In genomic region chr5:144047324-144047723, GRCm38 (mm10) we compare ENCODE assay signal across 14 mouse cellular contexts. TPM values are rescaled to one million over a fixed set of nuclear protein-coding genes. Genes with fewer than 3 reads are reported as not detected.
DNase-seq lines count a peak whose midpoint lies in the region; ATAC-seq and TF ChIP-seq lines count a peak whose summit lies in the region.
"Had no signal": no experiment of that assay in that cellular context is flagged by ENCODE, and none has a peak within 500 bp of the region (broad histone marks: within the 10 kb centered on the region; RNA-seq: fewer than 3 reads in every experiment).

No protein-coding gene starts in this region.

- no peak overlapping the region for H3K9ac ChIP-seq in midbrain, embryonic 14.5 days (replicated peaks; ENCODE audit: low read length)
- H3K9ac ChIP-seq in midbrain, embryonic 16.5 days (ENCODE audit: low read depth, low read length), result no peak overlapping the region
- H3K9ac ChIP-seq in forebrain, embryonic 16.5 days (replicated peaks; ENCODE audit: low read depth, low read length), result no peak overlapping the region

- no peak overlapping the region for H3K4me2 ChIP-seq in midbrain, embryonic 14.5 days (ENCODE audit: low read length)
- H3K4me2 ChIP-seq in midbrain, embryonic 16.5 days (ENCODE audit: low read length), result no peak overlapping the region
- peak overlapping the region; percentile 26 for H3K4me2 ChIP-seq in forebrain, embryonic 16.5 days (ENCODE audit: low read length)

- TF ChIP-seq CTCF in lung, adult 2 months (IDR thresholded peaks at IDR 0.05; ENCODE audit: insufficient read depth, low read length), result no peak

- H3K4me1 ChIP-seq in midbrain, embryonic 14.5 days (ENCODE audit: control insufficient read depth, insufficient read depth, low read length), result no peaks in the 10 kb centered on the region
- no peaks in the 10 kb centered on the region for H3K4me1 ChIP-seq in midbrain, embryonic 16.5 days (ENCODE audit: control insufficient read depth, insufficient read depth, low read length)
- H3K4me1 ChIP-seq in forebrain, embryonic 16.5 days (replicated peaks; ENCODE audit: control insufficient read depth, insufficient read depth, low read length), result peaks cover 5% of the 10 kb centered on the region
- H3K4me1 ChIP-seq in lung, adult 2 months (ENCODE audit: control insufficient read depth, insufficient read depth, low read length), result no peaks in the 10 kb centered on the region

- no peaks in the 10 kb centered on the region for H3K9me3 ChIP-seq in midbrain, embryonic 14.5 days (ENCODE audit: control insufficient read depth, low read length)
- no peaks in the 10 kb centered on the region for H3K9me3 ChIP-seq in midbrain, embryonic 16.5 days (replicated peaks; ENCODE audit: control insufficient read depth, low read length, poor library complexity, severe bottlenecking)
- H3K9me3 ChIP-seq in forebrain, embryonic 16.5 days (ENCODE audit: control insufficient read depth, low read length), result no peaks in the 10 kb centered on the region

- H3K27me3 ChIP-seq in midbrain, embryonic 14.5 days (ENCODE audit: control insufficient read depth, insufficient read depth, low read length), result no peaks in the 10 kb centered on the region
- no peaks in the 10 kb centered on the region for H3K27me3 ChIP-seq in midbrain, embryonic 16.5 days (ENCODE audit: control insufficient read depth, insufficient read depth, low read depth, low read length)
- no peaks in the 10 kb centered on the region for H3K27me3 ChIP-seq in forebrain, embryonic 16.5 days (replicated peaks; ENCODE audit: control insufficient read depth, insufficient read depth, low read length)

- no peaks in the 10 kb centered on the region for H3K36me3 ChIP-seq in midbrain, embryonic 14.5 days (ENCODE audit: control insufficient read depth, insufficient read depth, low read length)
- no peaks in the 10 kb centered on the region for H3K36me3 ChIP-seq in midbrain, embryonic 16.5 days (ENCODE audit: control insufficient read depth, insufficient read depth, low read length)
- no peaks in the 10 kb centered on the region for H3K36me3 ChIP-seq in forebrain, embryonic 16.5 days (ENCODE audit: control insufficient read depth, insufficient read depth)

- no peak for TF ChIP-seq POLR2A in lung, adult 2 months (IDR thresholded peaks at IDR 0.05; ENCODE audit: borderline replicate concordance, extremely low read depth, low read depth, low read length)

- H3K27ac ChIP-seq in midbrain, embryonic 14.5 days (replicated peaks; ENCODE audit: low read depth, low read length), result no peak overlapping the region
- no peak overlapping the region for H3K27ac ChIP-seq in midbrain, embryonic 16.5 days (ENCODE audit: low read length)
- H3K27ac ChIP-seq in forebrain, embryonic 16.5 days (ENCODE audit: low read length), result peak overlapping the region; percentile 69

- no peak for ATAC-seq in midbrain, embryonic 14.5 days (ENCODE audit: low FRiP score, low TSS enrichment)
- ATAC-seq in midbrain, embryonic 16.5 days, result no peak
- ATAC-seq in forebrain, embryonic 16.5 days, result 0 out of 2 replicates have a peak, but pooled peaks have one; percentile 26

- no peak overlapping the region for H3K4me3 ChIP-seq in midbrain, embryonic 14.5 days (replicated peaks; ENCODE audit: low read depth, low read length)
- H3K4me3 ChIP-seq in midbrain, embryonic 16.5 days (ENCODE audit: low read depth, low read length), result no peak overlapping the region
- no peak overlapping the region for H3K4me3 ChIP-seq in forebrain, embryonic 16.5 days (replicated peaks; ENCODE audit: low read length)
- no peak overlapping the region for H3K4me3 ChIP-seq in lung, adult 2 months (replicated peaks; ENCODE audit: extremely low read depth, low read depth, low read length)
- H3K4me3 ChIP-seq: myocyte had no signal

- peak; percentile 5 for DNase-seq in midbrain, embryonic 14.5 days
- DNase-seq in layer of hippocampus, adult 9-11 months, result peak; percentile 74
- DNase-seq in right cerebral cortex, postnatal 4 days, result peak; percentile 22
- no peak for DNase-seq in lung, adult 2 months
- DNase-seq in kidney, postnatal 4 days, result no peak
- no peak for DNase-seq in adrenal gland, postnatal 36 days
- DNase-seq: kidney, postnatal 10 days; lung, postnatal 4 days; thymus, adult 2 months had no signal

- 60% methylated on average over 13 of the region's 13 CpGs for WGBS in midbrain, embryonic 14.5 days
- WGBS in midbrain, embryonic 16.5 days, result 65% methylated on average over 13 of the region's 13 CpGs
- WGBS in forebrain, embryonic 16.5 days, result 43% methylated on average over 13 of the region's 13 CpGs
- WGBS in lung, adult 2 months, result 62% methylated on average over 13 of the region's 13 CpGs

RNA-seq across cellular contexts. Expression of gene Ocm, which starts 20.9 kb away (rescaled TPM):
- polyA plus RNA-seq in midbrain, embryonic 14.5 days (2014; fragmentation: Nextera tagmentation; extraction: Ambion mirVana), result not detected in 2 replicates
- not detected in 2 replicates for polyA plus RNA-seq in midbrain, embryonic 16.5 days (2015; fragmentation: Nextera tagmentation; extraction: Ambion mirVana)
- not detected in 2 replicates for polyA plus RNA-seq in forebrain, embryonic 16.5 days (2015; fragmentation: Nextera tagmentation; extraction: Ambion mirVana)
- polyA plus RNA-seq in lung, adult 2 months (2012; rRNA removed), result not detected in 2 replicates
- total RNA-seq in adrenal gland, postnatal 36 days (2021), result not detected
- total RNA-seq: liver, adult 2 months had no signal
- polyA plus RNA-seq: heart, embryonic 14.5 days; liver, adult 2 months; myocyte; thymus, adult 2 months had no signal

RNA-seq across cellular contexts. Expression of gene Ccz1, which starts 32.6 kb away (rescaled TPM):
- 82.9 and 97.9 TPM in 2 replicates for polyA plus RNA-seq in midbrain, embryonic 14.5 days (2014; fragmentation: Nextera tagmentation; extraction: Ambion mirVana)
- 82.5 and 82.7 TPM in 2 replicates for polyA plus RNA-seq in midbrain, embryonic 16.5 days (2015; fragmentation: Nextera tagmentation; extraction: Ambion mirVana)
- 95.7 and 97.2 TPM in 2 replicates for polyA plus RNA-seq in forebrain, embryonic 16.5 days (2015; fragmentation: Nextera tagmentation; extraction: Ambion mirVana)
- polyA plus RNA-seq in lung, adult 2 months (2012; rRNA removed), result 8.3 and 13.4 TPM in 2 replicates
- 10 to 100 TPM; 54.1 to 62.9 TPM for total RNA-seq in adrenal gland, postnatal 36 days (2021)

RNA-seq across cellular contexts. Expression of gene Lmtk2, which starts 52.9 kb away (rescaled TPM):
- polyA plus RNA-seq in midbrain, embryonic 14.5 days (2014; fragmentation: Nextera tagmentation; extraction: Ambion mirVana), result 10.3 and 10.6 TPM in 2 replicates
- polyA plus RNA-seq in midbrain, embryonic 16.5 days (2015; fragmentation: Nextera tagmentation; extraction: Ambion mirVana), result 9.0 and 9.3 TPM in 2 replicates
- polyA plus RNA-seq in forebrain, embryonic 16.5 days (2015; fragmentation: Nextera tagmentation; extraction: Ambion mirVana), result 9.4 TPM in 2 replicates
- 20.1 and 24.2 TPM in 2 replicates for polyA plus RNA-seq in lung, adult 2 months (2012; rRNA removed)
- total RNA-seq in adrenal gland, postnatal 36 days (2021), result 10 to 100 TPM; 33.6 to 34.1 TPM

Comparison
In these comparisons a context has a peak if more than half of its experiments do, and no peak if none do; other contexts are left out.
1. DNase-seq: peak in midbrain, embryonic 14.5 days (single experiment), layer of hippocampus, adult 9-11 months (single experiment) and right cerebral cortex, postnatal 4 days (single experiment); none in lung, adult 2 months (single experiment), kidney, postnatal 4 days (0 of 2) and adrenal gland, postnatal 36 days (0 of 2).